Mouse (Mus musculus): ENCODE measurements around the gene Arid3b.
"Not testable (repeated sequence)": the region's sequence is repeated elsewhere in the genome, so short reads cannot be mapped to it uniquely, and the experiment has no call there.

Arid3b gene

GRCm38 (mm10) chr9:57836581-57837170, at the start of gene Arid3b:
Arid3b (minus strand) TSS chr9:57836793.
- peak; percentile 98 for DNase-seq (ENCODE audit: low read depth, low spot score)

GRCm38 (mm10) chr9:57883413-57883812, 46.8 kb upstream of the Arid3b start:
- peak; percentile 55 for DNase-seq (ENCODE audit: low read depth, low spot score)

DNA sequence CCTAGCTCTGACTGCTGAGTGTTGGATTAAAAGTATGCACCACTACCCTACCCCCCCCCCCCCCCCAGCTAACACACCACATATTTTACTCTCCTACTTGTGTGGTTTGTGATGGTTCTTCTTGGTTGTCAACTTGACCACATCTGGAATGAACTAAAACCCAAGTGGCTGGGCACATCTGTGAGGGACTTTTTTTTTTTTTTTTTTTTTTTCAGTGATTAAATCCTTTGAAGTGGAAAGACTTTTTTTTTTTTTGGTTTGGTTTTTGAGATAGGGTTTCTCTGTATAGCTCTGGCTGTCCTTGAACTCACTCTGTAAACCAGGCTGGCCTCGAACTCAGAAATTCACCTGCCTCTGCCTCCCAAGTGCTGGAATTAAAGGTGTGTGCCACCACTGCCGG, 45.2 kb upstream of the Arid3b start:
- not testable (repeated sequence) for DNase-seq (ENCODE audit: low read depth, low spot score)

DNA sequence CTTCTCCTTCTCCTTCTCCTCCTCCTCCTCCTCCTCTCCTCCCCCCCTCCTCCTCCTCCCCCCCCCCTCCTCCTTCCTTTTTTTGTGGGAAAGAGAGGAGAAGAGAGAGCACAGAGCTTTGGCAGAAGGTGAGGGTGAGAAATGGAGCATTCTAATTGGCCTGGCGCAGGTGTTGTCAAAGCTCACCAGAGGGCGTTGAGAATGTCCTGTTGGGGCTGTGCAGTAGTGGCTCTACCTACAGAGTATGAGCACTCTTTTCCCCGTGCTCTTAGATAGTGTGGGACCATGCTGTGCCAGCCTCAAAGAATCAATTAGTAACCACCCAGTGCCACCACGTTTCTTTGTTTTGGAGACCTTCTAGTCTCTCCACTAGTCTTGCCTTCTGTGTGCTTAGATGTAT, 43.7 kb upstream of the Arid3b start:
- DNase-seq (ENCODE audit: low read depth, low spot score): no peak

GRCm38 (mm10) chr9:57879213-57879612, 42.6 kb upstream of the Arid3b start:
- no peak for DNase-seq (ENCODE audit: low read depth, low spot score)

DNA sequence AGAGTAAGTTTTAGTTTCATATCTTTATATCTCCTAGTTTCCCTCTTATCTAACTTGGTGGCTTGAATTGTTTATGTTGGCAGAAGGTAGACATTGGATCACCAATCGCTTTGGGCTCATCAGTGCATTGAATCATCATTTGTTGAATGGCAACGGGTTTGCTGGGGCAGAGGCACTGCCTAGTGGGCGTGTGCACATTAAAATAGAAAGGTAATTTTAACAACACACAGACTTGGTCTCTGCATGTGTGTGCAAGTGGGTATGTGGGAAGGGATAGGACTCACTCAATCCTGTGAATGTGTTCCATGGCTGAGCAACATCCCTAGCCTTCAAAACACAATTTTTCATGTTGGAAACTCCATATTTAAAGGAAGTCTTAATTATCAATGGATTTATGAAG, 38.4 kb upstream of the Arid3b start:
- DNase-seq (ENCODE audit: low read depth, low spot score): no peak

- DNase-seq (ENCODE audit: low read depth, low spot score): no peak
These were observed 37.5 kb upstream of the Arid3b start for GRCm38 (mm10) chr9:57874134-57874533.

- no peak for DNase-seq (ENCODE audit: low read depth, low spot score)
These were observed 33.8 kb upstream of the Arid3b start for GRCm38 (mm10) chr9:57870273-57870816.

GRCm38 (mm10) chr9:57868767-57869166, 32.2 kb upstream of the Arid3b start:
- DNase-seq (ENCODE audit: low read depth, low spot score): no peak

DNA sequence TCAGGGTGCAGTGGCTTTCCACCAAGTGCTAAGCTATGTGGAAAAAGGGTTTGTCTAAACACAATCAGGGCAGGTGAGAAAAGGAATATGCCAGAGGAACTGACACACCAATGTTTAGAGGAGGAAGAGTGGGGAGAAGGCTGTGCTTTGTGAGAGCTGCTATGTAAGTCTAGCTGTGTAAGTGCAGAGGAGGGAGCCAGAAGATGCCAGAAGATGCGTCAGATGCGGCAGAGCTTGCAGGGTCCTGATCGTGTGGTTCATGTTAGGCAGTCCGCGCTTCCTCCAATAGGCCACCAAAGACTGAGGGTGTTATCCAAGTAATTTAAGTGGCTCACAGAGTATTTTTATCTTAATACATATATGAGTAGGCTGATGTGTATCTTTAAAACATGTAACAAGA, 31.3 kb upstream of the Arid3b start:
- no peak for DNase-seq (ENCODE audit: low read depth, low spot score)

DNA sequence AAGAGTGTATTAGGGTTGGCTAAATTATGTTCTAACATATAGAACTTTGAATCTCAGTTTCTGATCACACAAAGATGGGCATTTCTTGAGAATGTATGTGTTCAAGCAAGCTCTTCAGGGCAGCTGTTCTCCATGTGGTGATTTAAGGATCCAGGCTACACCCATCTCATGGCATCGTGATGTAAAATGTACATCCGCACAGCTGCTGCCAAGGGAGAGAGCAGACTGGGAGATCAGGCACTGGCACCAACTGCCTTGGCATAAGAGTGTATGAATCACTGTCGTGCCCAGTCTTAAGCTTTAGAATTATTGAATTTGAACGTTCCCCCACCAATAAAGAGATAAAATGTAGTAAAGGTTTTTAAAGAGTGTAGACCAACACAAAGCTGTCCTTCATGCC, 30.6 kb upstream of the Arid3b start:
- no peak for DNase-seq (ENCODE audit: low read depth, low spot score)

DNA sequence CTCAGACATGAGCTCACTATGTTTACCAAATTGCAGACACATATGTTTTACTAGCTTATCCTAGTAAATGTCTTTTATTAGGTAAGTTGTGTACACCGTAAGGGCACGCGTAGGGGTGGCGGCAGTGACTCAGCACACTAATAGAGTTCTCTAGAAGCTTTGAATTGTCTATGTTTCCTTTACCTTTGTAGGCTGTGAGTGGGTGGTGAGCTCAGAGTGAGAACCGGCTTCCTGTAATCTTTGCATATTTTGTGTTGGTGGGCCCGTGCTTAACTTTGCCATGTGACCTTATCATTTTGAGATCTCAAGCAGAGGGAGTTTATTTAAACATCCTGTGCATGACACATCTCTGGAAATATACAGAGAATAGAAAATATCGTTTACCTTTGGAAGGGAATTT, 29.9 kb upstream of the Arid3b start:
- DNase-seq (ENCODE audit: low read depth, low spot score): no peak

GRCm38 (mm10) chr9:57864336-57864735, 27.7 kb upstream of the Arid3b start:
- DNase-seq (ENCODE audit: low read depth, low spot score): no peak

- DNase-seq (ENCODE audit: low read depth, low spot score): peak; percentile 80
These were observed 25.4 kb upstream of the Arid3b start for GRCm38 (mm10) chr9:57861951-57862471.

DNA sequence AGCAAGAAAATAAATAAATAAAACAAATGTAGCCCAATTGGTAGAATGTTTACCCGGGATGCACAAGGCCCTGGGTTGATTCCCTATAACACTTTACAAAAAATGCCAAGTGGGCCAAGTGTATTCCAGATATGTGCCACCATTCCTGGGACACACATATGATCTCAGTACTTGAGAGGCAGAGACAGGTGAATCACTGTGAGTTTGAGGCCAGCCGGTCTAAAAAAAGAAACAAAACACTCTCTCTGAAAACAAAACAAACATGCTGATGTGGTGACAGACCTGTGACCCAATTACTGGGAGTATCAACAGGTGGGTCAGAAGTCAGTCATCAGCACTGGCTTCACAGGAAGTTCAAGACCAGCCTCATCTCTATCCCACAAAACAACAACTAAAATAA, 19.9 kb upstream of the Arid3b start:
- DNase-seq (ENCODE audit: low read depth, low spot score): no peak

DNA sequence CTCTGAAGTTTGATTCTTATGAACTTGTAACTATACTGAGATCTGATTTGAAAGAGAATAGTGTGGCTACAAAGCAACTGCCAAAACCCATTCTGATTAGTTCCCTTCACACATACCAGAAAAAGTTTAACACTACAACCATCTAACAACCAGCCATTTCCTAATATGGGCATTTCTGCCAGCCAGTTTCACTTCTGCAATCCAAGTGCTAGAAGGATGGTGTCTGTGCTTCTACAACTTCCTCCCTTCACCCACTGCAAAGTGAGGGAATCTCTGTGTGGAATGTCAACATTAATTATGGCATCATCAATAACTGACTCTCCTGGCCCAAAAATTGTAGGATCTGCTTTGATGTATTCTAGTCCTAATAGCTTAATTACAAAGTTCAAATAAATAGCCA, 17.7 kb upstream of the Arid3b start:
- DNase-seq (ENCODE audit: low read depth, low spot score): no peak

DNA sequence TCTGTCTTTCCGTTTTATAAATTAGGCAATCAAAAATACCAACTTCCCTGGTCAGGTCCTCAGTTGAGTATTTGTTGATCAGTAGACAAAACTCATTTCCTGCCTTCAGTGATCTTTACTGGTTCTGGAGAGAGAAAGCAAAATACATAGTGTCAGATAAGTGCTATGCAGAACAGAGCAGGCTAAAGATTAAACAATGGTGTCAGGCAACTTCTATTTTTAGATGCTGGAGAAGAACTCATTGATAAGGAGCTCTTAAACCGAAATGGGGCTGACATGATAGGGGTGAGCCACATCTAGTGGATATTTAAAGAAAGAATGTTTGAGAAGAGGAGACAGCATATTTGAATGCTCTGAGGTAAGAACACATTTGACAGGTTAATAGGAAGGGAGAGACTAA, 2.4 kb upstream of the Arid3b start:
- no peak for DNase-seq (ENCODE audit: low read depth, low spot score)

DNA sequence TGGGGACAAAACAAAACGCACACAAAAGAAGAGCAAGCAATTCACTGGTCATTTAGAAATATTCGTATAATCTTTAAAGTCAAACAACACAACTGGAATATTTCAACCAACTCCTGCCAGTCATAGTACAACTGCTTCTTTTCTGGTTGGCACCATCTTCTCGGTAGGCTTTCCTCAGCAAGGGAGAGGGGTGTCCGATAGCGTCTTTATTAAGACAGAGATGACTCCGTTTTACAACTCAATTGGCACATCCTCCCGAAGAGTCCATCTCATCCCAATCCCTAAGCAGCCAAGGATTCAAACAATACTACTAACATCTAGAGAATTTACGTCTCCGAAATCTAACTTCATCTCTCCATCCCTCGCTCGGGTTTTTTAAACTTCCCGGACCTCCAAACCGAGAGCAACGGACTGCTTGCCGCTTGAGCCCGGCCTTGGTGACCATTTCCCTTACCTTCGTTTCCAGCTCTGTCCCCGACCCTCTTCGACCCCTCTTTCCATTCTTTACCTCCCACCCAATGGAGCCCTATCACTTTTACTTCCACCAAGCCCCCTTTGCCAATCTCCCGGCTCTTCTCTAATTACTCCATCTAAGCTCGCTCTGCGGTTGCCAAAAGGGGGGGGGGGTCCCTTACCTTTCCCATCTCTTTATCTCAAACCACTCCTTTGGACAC, 615 bp downstream of the Arid3b start:
- no peak for DNase-seq (ENCODE audit: low read depth, low spot score)

DNA sequence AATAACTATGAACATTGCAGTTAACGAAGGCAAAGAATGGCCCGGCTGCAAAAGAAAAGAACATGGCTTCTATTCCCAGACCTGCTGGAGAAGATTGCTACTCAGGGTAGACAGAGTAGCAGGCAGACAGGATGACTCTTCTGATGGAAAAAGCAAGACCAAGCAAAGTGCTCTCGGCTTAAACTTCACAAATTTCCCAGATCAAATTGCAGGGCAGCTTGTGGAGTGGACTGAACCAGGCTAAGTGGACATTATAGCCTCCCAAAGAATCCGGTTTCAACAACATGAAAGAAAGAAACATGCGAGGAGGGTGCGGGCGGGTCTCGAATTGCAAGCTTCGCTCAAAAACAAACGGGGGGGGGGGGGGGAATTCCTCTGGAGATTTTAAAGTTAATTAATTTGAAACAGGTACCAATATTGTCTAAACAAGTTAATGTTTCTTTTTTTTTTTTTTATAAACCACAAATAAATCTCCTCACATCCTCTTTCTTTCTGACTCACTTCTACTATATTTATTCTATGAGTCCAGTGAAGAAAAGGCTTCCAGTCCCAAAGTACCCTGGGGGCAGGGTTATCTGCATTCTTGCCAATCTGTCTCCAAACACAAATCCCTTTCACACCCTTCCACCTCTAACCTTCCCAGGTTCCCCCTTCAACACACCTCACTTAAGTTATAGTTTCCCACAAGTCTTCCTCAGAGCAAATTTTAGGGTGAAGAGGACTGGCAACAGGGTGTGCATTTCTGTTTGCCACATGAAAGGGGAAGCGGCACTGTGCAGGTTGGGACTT, 1.8 kb downstream of the Arid3b start:
- DNase-seq (ENCODE audit: low read depth, low spot score): no peak

GRCm38 (mm10) chr9:57833762-57834471, 2.7 kb downstream of the Arid3b start:
- no peak for DNase-seq (ENCODE audit: low read depth, low spot score)

DNA sequence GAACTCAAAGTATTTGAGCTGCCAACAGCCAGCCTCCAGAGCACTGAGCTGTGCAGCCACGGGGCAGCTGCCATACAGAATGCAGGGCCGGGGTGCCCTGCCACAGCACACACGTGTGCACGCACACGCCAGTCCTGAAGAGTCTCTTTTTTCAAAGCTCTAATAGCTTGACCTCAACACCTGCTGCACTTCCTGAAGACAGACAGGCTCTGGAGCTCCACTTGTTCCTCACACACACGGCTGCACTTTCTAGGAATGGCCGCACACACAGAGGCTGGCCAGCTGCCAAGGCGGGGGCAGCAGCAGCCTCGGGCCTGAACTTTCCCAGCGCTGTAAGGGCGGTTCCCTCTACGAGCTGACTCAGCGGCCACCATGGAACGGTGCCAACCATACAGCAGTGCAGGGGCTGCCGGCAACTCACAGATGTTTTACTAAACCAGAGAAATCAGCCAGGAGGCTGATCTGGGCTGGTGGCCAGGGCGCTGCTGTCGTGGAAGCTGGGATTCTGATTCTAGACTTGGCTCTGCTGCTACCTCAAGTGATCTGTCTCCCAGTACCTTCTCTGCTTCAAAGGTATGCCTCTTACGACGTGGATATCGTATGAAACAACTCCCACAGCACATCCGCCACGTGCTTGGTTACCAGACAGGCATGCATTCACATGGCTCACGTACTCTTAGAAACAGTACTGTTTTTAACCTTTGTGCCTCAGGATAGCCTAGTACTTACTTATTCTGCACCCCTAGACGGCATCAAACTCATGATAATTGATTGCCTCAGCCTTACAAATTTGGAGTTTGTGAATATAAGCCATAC, 5.1 kb downstream of the Arid3b start:
- DNase-seq (ENCODE audit: low read depth, low spot score): peak; percentile 79

All from R1 (cell line).